Mouse (Mus musculus) megakaryocyte, embryonic 14.5 days (primary cell): ENCODE results near the gene Hjurp.

Experiments
- FLI1 ChIP-seq: IDR thresholded peaks from 2 replicates; pipeline ENCODE4 v1.6.1; 2012; ENCODE audit warnings: low read length, inconsistent platforms, mixed read lengths
- GATA1 ChIP-seq: IDR thresholded peaks from 3 replicates; pipeline ENCODE4 v1.6.1; 2012; ENCODE audit warnings: mixed read lengths, low read length, inconsistent platforms, borderline replicate concordance

- no peak for TF ChIP-seq GATA1
- TF ChIP-seq FLI1, result no peak
These were observed 59.9 kb downstream of the Hjurp start for GRCm38 (mm10) chr1:88217576-88217975.
